Mouse (Mus musculus) left cerebral cortex, adult 8-10 months (tissue): ENCODE measurements around the gene Abi1. TPM values are rescaled to one million over a fixed set of nuclear protein-coding genes. Genes with fewer than 3 reads are reported as not detected.
"Not testable (repeated sequence)": the region's sequence is repeated elsewhere in the genome, so short reads cannot be mapped to it uniquely, and the experiment has no call there.

ENCODE experiments used
- DNase-seq, 2 experiments: peaks; one replicate each; pipeline ENCODE4 v3.0.0; 2022; ENCODE audit warnings: low spot score in 2 of 2
- total RNA-seq, 4 experiments: library from RNA; stranded (reverse); gene quantifications; 2 replicates each; pipeline ENCODE4 v1.2.4; 2022

The Abi1 gene
- total RNA-seq, 4 experiments from 2014 or later: 130 to 152 (median 136) TPM

- no peak for DNase-seq
These were observed 62.6 kb downstream of the Abi1 start for GRCm38 (mm10) chr2:22977387-22977973.

GRCm38 (mm10) chr2:22962970-22963369 is 77.1 kb downstream of the Abi1 start:
- no peak for DNase-seq

- DNase-seq: peak in 1 of 2 experiments; percentile 28
These were observed 77.8 kb downstream of the Abi1 start for GRCm38 (mm10) chr2:22962242-22962641.

- no peak for DNase-seq
These were observed 78.4 kb downstream of the Abi1 start for GRCm38 (mm10) chr2:22961681-22962080.

DNA sequence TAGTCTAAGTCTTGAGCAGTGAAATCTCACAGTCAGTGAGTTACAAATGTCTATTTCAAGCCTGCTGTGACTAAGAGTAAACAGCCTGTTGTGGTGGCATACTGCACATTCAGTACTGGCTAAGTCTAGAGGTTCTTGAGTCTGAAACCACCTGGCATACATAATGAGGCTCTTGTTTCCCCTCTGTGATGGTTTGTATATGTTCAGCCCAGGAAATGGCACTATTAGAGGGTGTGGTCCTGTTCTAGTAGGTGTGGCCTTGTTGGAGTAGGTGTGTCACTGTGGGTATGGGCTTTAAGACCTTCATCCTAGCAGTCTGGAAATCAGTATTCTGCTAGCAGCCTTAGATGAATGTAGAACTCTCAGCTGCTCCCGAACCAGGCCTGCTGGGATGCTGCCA is 82.6 kb downstream of the Abi1 start:
- no peak for DNase-seq

DNA sequence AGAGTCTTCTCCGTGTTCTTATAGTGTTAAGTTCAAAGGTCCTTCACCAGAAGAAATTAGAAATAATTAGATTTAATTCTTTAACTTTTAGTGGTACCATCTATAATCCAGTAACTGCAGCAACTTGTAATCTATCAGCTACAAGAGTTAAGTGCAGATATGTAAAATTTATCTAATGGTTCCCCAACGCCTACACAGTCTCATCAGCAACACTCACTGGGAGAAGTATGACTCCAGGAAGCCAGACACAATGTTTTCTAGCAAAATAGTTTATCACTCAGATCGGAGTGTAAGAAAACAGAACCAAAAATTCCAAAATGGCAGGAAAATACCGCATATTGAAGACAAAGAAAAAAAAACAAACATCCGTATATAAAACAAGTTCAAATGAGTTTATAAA is 84.1 kb downstream of the Abi1 start:
- no peak for DNase-seq

GRCm38 (mm10) chr2:22954278-22954677 is 85.8 kb downstream of the Abi1 start:
- no peak for DNase-seq

DNA sequence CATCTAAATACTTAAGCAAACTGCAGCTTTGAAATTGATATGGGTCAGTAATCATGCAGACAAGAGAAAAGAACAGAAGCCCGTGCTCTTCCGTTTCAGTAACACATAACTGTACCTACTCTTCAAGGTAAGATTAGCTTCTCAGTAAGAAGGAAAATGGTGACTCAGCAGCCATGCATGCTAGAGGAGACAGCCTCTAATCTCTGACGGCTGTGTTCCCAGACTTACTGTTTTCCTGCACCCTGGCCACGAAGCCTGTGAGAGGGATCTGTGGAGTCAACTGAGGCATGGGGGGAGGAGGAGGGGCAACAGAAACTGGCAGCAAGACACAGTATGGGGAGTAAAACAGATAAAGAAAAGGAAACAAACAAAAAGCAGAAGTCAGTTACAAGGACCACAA is 90.1 kb downstream of the Abi1 start:
- no peak for DNase-seq

DNA sequence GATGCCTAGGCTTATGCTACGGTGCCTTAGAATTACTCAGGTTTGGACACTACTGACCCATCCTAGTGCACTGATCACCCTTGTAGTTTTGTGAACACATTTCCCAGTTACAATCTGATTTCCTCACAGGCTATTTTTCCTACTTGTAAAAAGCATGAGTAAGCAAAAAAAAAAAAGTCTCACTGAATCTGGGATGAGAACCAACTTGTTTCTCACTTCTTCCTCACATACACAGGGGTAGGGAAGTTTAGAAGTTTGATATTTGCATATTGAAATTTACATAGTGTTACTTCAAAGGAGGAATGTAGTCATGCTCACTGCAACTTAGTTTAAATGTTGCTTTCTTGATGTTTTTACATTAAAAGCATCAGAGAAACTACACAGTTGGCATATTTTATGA is 106.5 kb downstream of the Abi1 start:
- DNase-seq: no peak

DNA sequence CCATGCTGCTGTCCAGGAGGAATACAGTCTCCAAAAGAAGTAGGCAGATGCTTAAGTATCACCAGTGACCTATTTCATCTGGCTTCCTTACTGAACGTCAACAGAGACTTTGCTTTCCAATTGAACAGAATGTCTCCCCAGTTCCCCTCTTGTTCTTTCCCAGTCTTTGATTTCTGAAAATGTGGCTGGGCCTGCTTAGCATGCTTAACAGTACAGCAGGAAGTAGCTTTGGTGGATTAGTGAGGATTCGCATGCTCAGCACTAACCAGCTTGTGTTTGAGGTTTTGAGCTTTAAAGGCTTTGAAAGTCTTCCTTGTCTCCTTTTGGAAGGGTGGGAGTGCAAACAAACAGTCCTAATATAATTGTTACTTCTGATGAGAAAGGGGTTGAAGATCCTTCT is 111.8 kb downstream of the Abi1 start:
- no peak for DNase-seq

GRCm38 (mm10) chr2:22925911-22926310 is 114.1 kb downstream of the Abi1 start:
- not testable (repeated sequence) for DNase-seq

GRCm38 (mm10) chr2:22918651-22919050 is 121.4 kb downstream of the Abi1 start:
- DNase-seq: no peak

GRCm38 (mm10) chr2:22914421-22914820 is 125.6 kb downstream of the Abi1 start:
- no peak for DNase-seq

GRCm38 (mm10) chr2:22903947-22904346 is 136.1 kb downstream of the Abi1 start:
- DNase-seq: no peak

DNA sequence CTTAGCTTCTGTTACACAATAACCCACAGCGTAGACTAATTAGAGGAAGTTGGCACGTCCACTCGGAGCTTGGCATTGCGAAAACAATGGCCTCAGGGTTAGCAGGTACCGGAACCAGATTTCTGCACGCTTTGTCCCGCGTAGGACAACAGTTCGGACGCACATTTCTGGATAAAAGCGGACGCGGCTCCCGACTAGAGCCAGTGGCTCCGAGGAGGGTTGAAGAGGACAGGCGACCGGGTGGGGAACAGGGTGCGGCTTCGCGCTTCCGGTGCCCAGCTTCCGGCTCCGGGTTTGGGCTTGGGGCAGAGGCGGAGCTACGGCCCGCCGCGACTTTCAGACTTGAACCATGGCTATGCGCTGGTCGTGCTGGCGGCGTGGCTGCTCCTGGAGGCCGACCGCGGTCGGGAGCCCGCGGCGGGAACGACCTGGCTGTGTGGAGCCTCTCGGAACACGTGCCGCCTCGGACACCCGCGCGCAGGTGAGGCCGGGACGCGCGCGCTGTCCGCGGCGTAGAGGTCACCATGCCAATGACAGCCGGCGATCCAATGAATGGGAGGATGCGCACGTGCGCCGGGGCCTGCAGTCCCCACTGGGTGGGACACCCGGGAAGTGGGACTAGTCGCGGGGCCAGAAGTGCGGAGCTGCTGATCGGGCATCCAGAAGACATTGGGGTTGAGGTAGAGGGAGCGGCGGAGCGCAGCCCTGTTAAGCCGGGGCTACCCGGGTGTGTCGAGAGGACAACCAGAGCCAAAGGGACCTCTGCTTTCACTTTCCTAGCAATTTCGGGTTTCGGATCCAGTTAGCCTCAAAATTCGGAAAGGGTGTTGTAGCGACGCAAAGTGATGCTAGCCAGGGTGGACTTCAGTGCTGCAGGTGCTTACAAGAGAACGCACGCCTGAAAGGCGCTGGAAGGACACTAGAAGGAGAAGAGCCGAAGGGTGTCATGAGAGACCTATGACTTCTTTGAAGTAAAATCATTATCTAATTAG is 144.5 kb downstream of the Abi1 start, which contains the start of gene Pdss1:
Pdss1 (plus strand) TSS at position 241 of the 992 bp plus-strand sequence.
- peak; percentile 74 to 89 for DNase-seq

- no peak for DNase-seq
These were observed 145.1 kb downstream of the Abi1 start for GRCm38 (mm10) chr2:22894932-22895281.

Other genes with a start within 250 kb of the Abi1 start
- 10 to 100 TPM; 14.5 to 19.3 (median 15.3) TPM for gene Pdss1, start 144.7 kb downstream of the Abi1 start, total RNA-seq
- gene Acbd5, start 27.9 kb upstream of the Abi1 start, total RNA-seq: 10 to 100 TPM; 79.3 to 92.0 (median 82.7) TPM
- 1 to 10 TPM in 2 of 4 experiments, under 1 TPM in 2; 0.63 to 1.4 (median 1.0) TPM for gene Mastl, start 115.8 kb upstream of the Abi1 start, total RNA-seq
- 10 to 100 TPM; 79.6 to 92.2 (median 89.9) TPM for gene Yme1l1, start 116.1 kb upstream of the Abi1 start, total RNA-seq
- gene 4931423N10Rik, start 167.2 kb upstream of the Abi1 start, total RNA-seq: under 1 TPM; 0.21 to 0.57 (median 0.41) TPM